Mouse (Mus musculus): Measurements from ENCODE around the gene Hnrnpul2. TPM values are rescaled to one million over a fixed set of nuclear protein-coding genes. Genes with fewer than 3 reads are reported as not detected.

Gene Hnrnpul2
- polyA plus RNA-seq, 1 experiment = 42.1 TPM

- Histone ChIP-seq H3K27me3 (ENCODE audit: control insufficient read depth, insufficient read depth, insufficient read length) (no peaks in the 10 kb centered on the region), H3K36me3 (ENCODE audit: control insufficient read depth, insufficient read depth) (peaks cover 15% of the 10 kb centered on the region), H3K4me2 (ENCODE audit: low read depth) (peak within 1 kb of the TSS; percentile 83), H3K4me3 (peak within 1 kb of the TSS; percentile 66), H3K79me2 (ENCODE audit: control insufficient read depth, insufficient read depth) (peaks cover 18% of the 10 kb centered on the region), H3ac (ENCODE audit: control insufficient read depth, insufficient read length) (peak within 1 kb of the TSS; percentile 93)
- TF ChIP-seq TCF12 (IDR thresholded peaks at IDR 0.05; ENCODE audit: insufficient read depth, poor library complexity, severe bottlenecking) (no peak), TCF3 (IDR thresholded peaks at IDR 0.05; ENCODE audit: insufficient read length, low read depth) (no peak), USF1 (IDR thresholded peaks at IDR 0.05; ENCODE audit: low read depth) (no peak), POLR2AphosphoS2 (IDR thresholded peaks at IDR 0.05; ENCODE audit: insufficient read length, low read depth) (peak; percentile 99), MYOD1 (IDR thresholded peaks at IDR 0.05; ENCODE audit: control insufficient read depth in 1 of 3, insufficient read length in 2 of 3, low read depth in 2 of 3) (no peak), MAX (IDR thresholded peaks at IDR 0.05; ENCODE audit: low read depth) (no peak), SRF (IDR thresholded peaks at IDR 0.05; ENCODE audit: control insufficient read depth, insufficient read length, low read depth) (no peak), POLR2A (IDR thresholded peaks at IDR 0.05; ENCODE audit: insufficient read length, low read depth) (peak; percentile 91), MYOG (IDR thresholded peaks at IDR 0.05; ENCODE audit: control insufficient read depth in 1 of 3, insufficient read depth in 1 of 3, insufficient read length in 2 of 3, low read depth in 2 of 3) (no peak), E2F4 (IDR thresholded peaks at IDR 0.05; ENCODE audit: insufficient read depth) (peak; percentile 67), CEBPB (IDR thresholded peaks at IDR 0.05; ENCODE audit: insufficient read depth, poor library complexity, severe bottlenecking) (no peak), REST (IDR thresholded peaks at IDR 0.05; ENCODE audit: insufficient read depth, insufficient read length) (no peak)
Observed at GRCm38 (mm10) chr19:8774086-8774835, 45.5 kb upstream of the Hnrnpul2 start, which contains the start of gene Tmem179b. Tmem179b (minus strand) TSS chr19:8774467.

GRCm38 (mm10) chr19:8774951-8775421 lies 44.8 kb upstream of the Hnrnpul2 start:
- H3K27me3 ChIP-seq (ENCODE audit: control insufficient read depth, insufficient read depth, insufficient read length) = no peaks in the 10 kb centered on the region
- H3ac ChIP-seq (ENCODE audit: control insufficient read depth, insufficient read length) = peak overlapping the region; percentile 93
- peaks cover 17% of the 10 kb centered on the region for H3K79me2 ChIP-seq (ENCODE audit: control insufficient read depth, insufficient read depth)
- H3K4me3 ChIP-seq = peak overlapping the region; percentile 66
- peaks cover 13% of the 10 kb centered on the region for H3K36me3 ChIP-seq (ENCODE audit: control insufficient read depth, insufficient read depth)
- H3K4me2 ChIP-seq (ENCODE audit: low read depth) = peak overlapping the region; percentile 83
- no peak for TF ChIP-seq MYOD1 (IDR thresholded peaks at IDR 0.05; ENCODE audit: control insufficient read depth in 1 of 3, insufficient read length in 2 of 3, low read depth in 2 of 3)
- no peak for TF ChIP-seq REST (IDR thresholded peaks at IDR 0.05; ENCODE audit: insufficient read depth, insufficient read length)
- no peak for TF ChIP-seq CEBPB (IDR thresholded peaks at IDR 0.05; ENCODE audit: insufficient read depth, poor library complexity, severe bottlenecking)
- no peak for TF ChIP-seq MAX (IDR thresholded peaks at IDR 0.05; ENCODE audit: low read depth)
- no peak for TF ChIP-seq POLR2AphosphoS2 (IDR thresholded peaks at IDR 0.05; ENCODE audit: insufficient read length, low read depth)
- TF ChIP-seq TCF3 (IDR thresholded peaks at IDR 0.05; ENCODE audit: insufficient read length, low read depth) = no peak
- no peak for TF ChIP-seq MYOG (IDR thresholded peaks at IDR 0.05; ENCODE audit: control insufficient read depth in 1 of 3, insufficient read depth in 1 of 3, insufficient read length in 2 of 3, low read depth in 2 of 3)
- no peak for TF ChIP-seq TCF12 (IDR thresholded peaks at IDR 0.05; ENCODE audit: insufficient read depth, poor library complexity, severe bottlenecking)
- TF ChIP-seq USF1 (IDR thresholded peaks at IDR 0.05; ENCODE audit: low read depth) = no peak
- no peak for TF ChIP-seq POLR2A (IDR thresholded peaks at IDR 0.05; ENCODE audit: insufficient read length, low read depth)
- no peak for TF ChIP-seq E2F4 (IDR thresholded peaks at IDR 0.05; ENCODE audit: insufficient read depth)
- no peak for TF ChIP-seq SRF (IDR thresholded peaks at IDR 0.05; ENCODE audit: control insufficient read depth, insufficient read length, low read depth)

GRCm38 (mm10) chr19:8786008-8786781 lies 33.6 kb upstream of the Hnrnpul2 start, which contains the start of gene Taf6l:
Taf6l (minus strand) TSS chr19:8786417.
- H3K4me3 ChIP-seq = peak within 1 kb of the TSS; percentile 48
- H3K36me3 ChIP-seq (ENCODE audit: control insufficient read depth, insufficient read depth) = no peaks in the 10 kb centered on the region
- no peaks in the 10 kb centered on the region for H3K27me3 ChIP-seq (ENCODE audit: control insufficient read depth, insufficient read depth, insufficient read length)
- TF ChIP-seq CEBPB (IDR thresholded peaks at IDR 0.05; ENCODE audit: insufficient read depth, poor library complexity, severe bottlenecking) = no peak
- TF ChIP-seq MYOD1 (IDR thresholded peaks at IDR 0.05; ENCODE audit: control insufficient read depth in 1 of 3, insufficient read length in 2 of 3, low read depth in 2 of 3) = peak in 2 of 3 experiments; percentile 49 to 64
- peak; percentile 64 for TF ChIP-seq POLR2AphosphoS2 (IDR thresholded peaks at IDR 0.05; ENCODE audit: insufficient read length, low read depth)
- TF ChIP-seq E2F4 (IDR thresholded peaks at IDR 0.05; ENCODE audit: insufficient read depth) = peak; percentile 65
- TF ChIP-seq REST (IDR thresholded peaks at IDR 0.05; ENCODE audit: insufficient read depth, insufficient read length) = no peak
- peak; percentile 77 for TF ChIP-seq POLR2A (IDR thresholded peaks at IDR 0.05; ENCODE audit: insufficient read length, low read depth)
- TF ChIP-seq USF1 (IDR thresholded peaks at IDR 0.05; ENCODE audit: low read depth) = peak; percentile 99
- TF ChIP-seq MAX (IDR thresholded peaks at IDR 0.05; ENCODE audit: low read depth) = no peak
- TF ChIP-seq MYOG (IDR thresholded peaks at IDR 0.05; ENCODE audit: control insufficient read depth in 1 of 3, insufficient read depth in 1 of 3, insufficient read length in 2 of 3, low read depth in 2 of 3) = peak in 1 of 3 experiments; percentile 31
- peak; percentile 63 for TF ChIP-seq SRF (IDR thresholded peaks at IDR 0.05; ENCODE audit: control insufficient read depth, insufficient read length, low read depth)
- no peak for TF ChIP-seq TCF12 (IDR thresholded peaks at IDR 0.05; ENCODE audit: insufficient read depth, poor library complexity, severe bottlenecking)
- no peak for TF ChIP-seq TCF3 (IDR thresholded peaks at IDR 0.05; ENCODE audit: insufficient read length, low read depth)
- H3K4me2 ChIP-seq (ENCODE audit: low read depth) = peak within 1 kb of the TSS; percentile 87
- H3K79me2 ChIP-seq (ENCODE audit: control insufficient read depth, insufficient read depth) = no peaks in the 10 kb centered on the region
- peak within 1 kb of the TSS; percentile 5 for H3ac ChIP-seq (ENCODE audit: control insufficient read depth, insufficient read length)

- Histone ChIP-seq H3ac (ENCODE audit: control insufficient read depth, insufficient read length) (no peak overlapping the region), H3K4me2 (ENCODE audit: low read depth) (no peak overlapping the region), H3K4me3 (no peak overlapping the region), H3K27me3 (ENCODE audit: control insufficient read depth, insufficient read depth, insufficient read length) (no peaks in the 10 kb centered on the region), H3K79me2 (ENCODE audit: control insufficient read depth, insufficient read depth) (no peaks in the 10 kb centered on the region), H3K36me3 (ENCODE audit: control insufficient read depth, insufficient read depth) (peaks cover 8% of the 10 kb centered on the region)
- no peak for TF ChIP-seq REST (IDR thresholded peaks at IDR 0.05; ENCODE audit: insufficient read depth, insufficient read length)
- no peak for TF ChIP-seq MAX (IDR thresholded peaks at IDR 0.05; ENCODE audit: low read depth)
- TF ChIP-seq E2F4 (IDR thresholded peaks at IDR 0.05; ENCODE audit: insufficient read depth) = no peak
- TF ChIP-seq POLR2AphosphoS2 (IDR thresholded peaks at IDR 0.05; ENCODE audit: insufficient read length, low read depth) = no peak
- TF ChIP-seq SRF (IDR thresholded peaks at IDR 0.05; ENCODE audit: control insufficient read depth, insufficient read length, low read depth) = no peak
- TF ChIP-seq MYOD1 (IDR thresholded peaks at IDR 0.05; ENCODE audit: control insufficient read depth in 1 of 3, insufficient read length in 2 of 3, low read depth in 2 of 3) = no peak
- no peak for TF ChIP-seq MYOG (IDR thresholded peaks at IDR 0.05; ENCODE audit: control insufficient read depth in 1 of 3, insufficient read depth in 1 of 3, insufficient read length in 2 of 3, low read depth in 2 of 3)
- no peak for TF ChIP-seq USF1 (IDR thresholded peaks at IDR 0.05; ENCODE audit: low read depth)
- TF ChIP-seq TCF3 (IDR thresholded peaks at IDR 0.05; ENCODE audit: insufficient read length, low read depth) = no peak
- no peak for TF ChIP-seq TCF12 (IDR thresholded peaks at IDR 0.05; ENCODE audit: insufficient read depth, poor library complexity, severe bottlenecking)
Observed at GRCm38 (mm10) chr19:8788521-8788920, 31.3 kb upstream of the Hnrnpul2 start.

All from myocyte (in vitro differentiated cells).